Mouse (Mus musculus) thymus, postnatal 4 days (tissue): ENCODE results near the gene Arih1.
"Not testable (repeated sequence)": the region's sequence is repeated elsewhere in the genome, so short reads cannot be mapped to it uniquely, and the experiment has no call there.

ENCODE experiments used
- DNase-seq: peaks from one replicate; pipeline ENCODE4 v3.0.0; 2021

Arih1 gene

GRCm38 (mm10) chr9:59458416-59458815 is 28.0 kb downstream of the Arih1 start:
- DNase-seq: no peak

- no peak for DNase-seq
Measured at GRCm38 (mm10) chr9:59457671-59458070, 28.7 kb downstream of the Arih1 start.

GRCm38 (mm10) chr9:59455404-59456068 is 30.9 kb downstream of the Arih1 start:
- DNase-seq: no peak

DNA sequence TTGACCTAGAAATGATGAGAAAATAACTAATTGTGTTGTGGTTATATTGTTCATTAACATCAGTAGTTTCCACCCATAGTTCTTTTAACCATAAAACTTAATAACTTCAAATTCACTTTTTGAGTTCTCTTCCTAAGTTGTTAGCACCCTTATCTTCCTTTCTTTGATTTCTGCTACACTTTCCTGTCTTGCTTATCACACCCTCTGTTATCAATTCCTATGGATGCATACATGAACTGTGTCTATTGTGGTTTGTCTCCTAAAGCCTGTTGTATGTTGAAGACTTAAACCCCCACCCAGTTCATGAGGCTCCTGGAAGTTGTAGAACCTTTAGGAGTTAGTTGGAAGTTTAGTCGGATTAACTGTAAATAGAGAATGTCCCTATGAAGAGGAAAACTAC is 52.7 kb downstream of the Arih1 start:
- DNase-seq: no peak

DNA sequence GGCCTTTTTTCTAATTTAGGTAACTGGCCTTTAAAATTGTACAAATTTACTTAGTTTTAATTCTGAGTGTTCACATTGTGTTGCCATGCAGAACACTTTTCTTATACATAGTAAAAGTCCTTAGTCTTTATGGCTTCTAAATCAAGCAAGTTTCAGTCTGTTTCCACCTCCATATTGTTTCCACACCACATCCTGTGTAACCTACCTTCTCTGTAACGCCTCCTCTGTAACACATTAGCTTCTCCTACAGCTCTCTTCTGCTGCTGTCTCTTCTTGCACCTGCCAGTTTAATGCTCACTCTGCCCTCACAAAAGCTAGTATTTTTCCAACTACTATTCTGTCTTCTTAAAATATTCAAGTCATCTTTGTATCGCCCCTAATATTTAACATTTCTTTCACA is 54.8 kb downstream of the Arih1 start:
- DNase-seq: no peak

- DNase-seq: no peak
Measured at GRCm38 (mm10) chr9:59420487-59420886, 65.9 kb downstream of the Arih1 start.

DNA sequence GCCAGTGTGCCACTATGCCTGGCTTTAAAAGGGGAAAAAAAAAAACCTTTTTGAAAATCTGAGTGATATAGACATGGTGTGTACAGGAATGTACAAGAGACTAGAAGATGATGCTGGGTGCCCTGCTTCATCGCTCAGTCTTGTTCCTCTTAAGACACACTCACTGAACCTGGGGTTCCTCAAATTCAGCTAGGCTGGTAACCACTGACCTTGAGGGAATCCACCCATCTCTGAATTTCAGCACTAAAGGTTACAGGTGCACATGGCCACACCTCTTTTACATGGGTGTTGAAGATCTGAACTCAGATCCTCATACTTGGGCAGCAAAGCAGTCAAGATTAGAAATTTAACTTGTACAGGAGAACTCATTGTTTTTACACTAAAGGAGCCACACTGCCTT is 79.1 kb downstream of the Arih1 start:
- DNase-seq: no peak

DNA sequence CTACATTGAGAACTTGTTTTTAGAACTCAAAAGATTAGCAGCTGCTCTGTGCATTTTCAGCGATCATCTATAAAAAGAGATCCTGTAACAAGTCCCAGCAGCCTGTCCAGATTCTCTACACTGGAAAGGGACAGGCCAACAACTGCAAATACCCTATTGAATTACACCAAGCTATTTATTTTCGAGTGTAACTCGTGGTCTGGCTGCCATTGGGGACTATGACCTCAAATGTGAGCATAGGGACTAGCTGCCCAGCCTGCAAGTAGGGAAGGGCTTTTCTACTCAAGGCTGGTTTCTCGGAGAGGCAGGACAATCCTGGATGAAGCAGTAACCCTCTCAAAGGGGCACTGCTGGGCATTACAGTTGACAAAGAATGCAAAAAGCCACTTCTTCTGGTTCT is 97.3 kb downstream of the Arih1 start:
- no peak for DNase-seq

DNA sequence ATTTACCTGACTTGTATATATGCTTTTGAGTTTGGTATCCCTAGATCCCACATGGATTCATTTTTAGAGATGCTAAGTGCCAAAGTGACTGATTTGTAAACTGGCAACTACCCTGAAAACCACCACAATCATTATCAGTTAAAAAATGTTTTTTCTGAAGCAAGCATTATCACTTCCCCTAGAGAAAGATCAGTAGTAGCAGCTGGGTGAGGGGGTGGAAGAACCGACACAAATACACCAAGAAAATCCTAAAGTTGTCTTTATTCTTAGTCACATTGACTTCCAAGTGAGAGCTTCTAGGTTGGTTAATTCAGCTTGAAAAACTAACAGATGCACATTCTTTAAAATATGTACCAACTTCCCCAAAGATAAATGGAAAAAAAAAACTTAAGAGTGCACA is 98.1 kb downstream of the Arih1 start:
- DNase-seq: no peak

DNA sequence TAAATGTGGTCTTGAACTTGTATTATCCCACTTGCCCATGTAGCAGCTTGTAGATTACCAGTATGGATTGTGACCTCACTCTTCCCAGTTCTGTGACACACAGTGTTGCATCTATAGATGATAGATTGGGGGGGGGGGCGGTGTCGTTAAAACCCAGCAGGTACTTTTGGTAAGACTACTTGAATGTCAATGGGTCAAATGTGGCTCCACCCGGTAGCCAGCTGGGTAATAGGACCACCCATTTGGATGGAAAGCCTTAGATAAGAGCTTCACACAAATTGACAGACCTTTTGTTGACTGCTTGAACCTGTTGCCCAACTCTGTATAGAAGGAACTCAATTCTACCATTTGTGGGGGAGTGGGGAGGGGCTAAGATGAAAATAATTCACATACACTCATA is 99.0 kb downstream of the Arih1 start:
- no peak for DNase-seq

DNA sequence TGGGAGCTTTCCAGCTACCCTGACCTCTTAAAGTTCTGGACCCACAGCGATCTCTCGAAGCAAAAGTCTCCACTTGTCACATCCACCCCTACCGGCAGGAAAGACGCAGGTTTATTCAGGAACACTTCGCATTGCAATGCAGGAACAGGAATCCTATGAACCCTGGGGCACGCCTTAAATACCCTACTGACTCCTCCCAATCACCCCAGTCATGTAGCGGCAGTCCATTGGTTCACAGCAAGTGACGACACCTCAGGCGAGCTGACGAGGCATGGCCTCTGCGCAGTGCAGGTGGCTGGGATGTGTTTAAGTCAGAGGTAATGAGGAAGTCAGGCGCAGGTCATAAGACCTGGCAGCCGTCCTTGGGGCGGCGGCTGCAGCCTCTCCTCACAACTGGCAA is 110.8 kb downstream of the Arih1 start:
- no peak for DNase-seq

DNA sequence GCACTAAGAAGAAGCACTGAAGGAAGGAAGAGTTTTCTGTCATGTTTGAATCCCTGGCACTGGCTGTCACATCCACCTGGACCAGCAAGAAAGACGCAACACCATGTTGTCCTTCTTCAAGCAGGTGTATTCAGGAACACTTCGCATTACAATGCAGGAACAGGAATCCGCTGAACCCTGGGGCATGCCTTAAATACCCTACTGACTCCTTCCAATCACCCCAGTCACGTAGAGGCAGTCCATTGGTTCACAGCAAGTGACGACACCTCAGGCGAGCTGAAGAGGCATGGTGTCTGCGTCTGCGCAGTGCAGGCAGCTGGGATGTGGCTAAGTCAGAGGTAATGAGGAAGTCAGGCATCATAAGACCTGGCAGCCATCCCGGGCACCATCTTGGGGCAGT is 116.8 kb downstream of the Arih1 start:
- no peak for DNase-seq

DNA sequence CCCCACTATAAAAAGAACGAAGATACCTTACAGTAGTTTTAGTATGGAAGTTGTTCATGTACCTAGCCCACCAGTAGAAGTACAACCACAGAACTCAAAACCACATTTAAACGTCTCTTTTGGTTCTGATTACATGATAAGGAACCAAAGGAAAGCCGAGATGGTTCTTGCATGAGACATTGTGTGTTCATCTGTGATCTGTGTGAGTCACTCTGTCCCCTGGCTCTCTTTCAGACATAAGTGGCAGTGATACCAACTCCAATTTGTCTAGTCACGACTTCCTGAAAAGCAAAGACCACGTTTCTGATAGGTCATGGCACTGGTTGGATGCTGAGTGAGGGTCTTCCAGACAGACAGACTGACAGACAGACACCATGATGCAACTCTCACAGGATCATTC is 117.2 kb downstream of the Arih1 start:
- no peak for DNase-seq

GRCm38 (mm10) chr9:59360487-59360886 is 125.9 kb downstream of the Arih1 start:
- DNase-seq: not testable (repeated sequence)

DNA sequence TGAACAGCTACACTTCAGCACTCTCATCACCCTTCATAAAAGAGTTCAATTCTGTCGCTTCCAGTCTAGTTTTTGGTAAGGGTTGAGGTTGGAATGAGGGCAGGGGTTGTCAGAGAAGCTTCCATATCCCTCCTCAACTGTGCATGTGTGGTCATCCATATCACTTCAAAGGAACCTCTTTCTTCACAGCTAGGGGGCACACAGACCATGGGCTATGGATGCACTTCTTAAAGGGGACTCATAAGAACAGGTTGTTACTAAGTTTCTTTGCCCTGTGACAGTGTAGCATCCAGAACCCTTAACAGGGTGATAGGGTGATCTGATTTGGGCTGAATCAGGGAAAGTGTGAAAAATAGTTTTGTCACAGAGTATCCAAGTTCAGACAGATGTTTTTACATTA is 128.4 kb downstream of the Arih1 start:
- not testable (repeated sequence) for DNase-seq

DNA sequence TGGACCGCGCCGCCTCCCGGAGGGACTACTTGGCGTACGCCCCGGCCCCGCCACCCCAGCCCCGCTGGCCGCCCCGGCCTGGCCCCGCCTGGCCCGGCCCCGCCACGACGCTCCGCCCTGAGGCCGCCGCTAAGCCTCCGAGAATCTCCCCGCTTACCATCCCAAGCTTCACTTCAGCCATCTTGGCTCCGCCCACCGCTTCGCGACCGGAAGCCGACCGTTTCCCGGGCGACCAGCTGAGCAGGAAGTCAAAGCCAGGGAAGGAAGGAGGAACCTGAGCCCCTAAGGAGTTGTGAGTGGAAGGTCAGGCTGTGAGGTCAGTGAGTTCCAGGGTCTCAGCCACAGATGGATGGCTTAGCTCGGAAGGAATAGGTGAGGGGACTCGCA is 133.2 kb downstream of the Arih1 start, which contains the start of gene Bbs4:
Gene Bbs4, minus strand, starts transcription at position 256 of the 387 bp plus-strand sequence.
- peak; percentile 95 for DNase-seq

DNA sequence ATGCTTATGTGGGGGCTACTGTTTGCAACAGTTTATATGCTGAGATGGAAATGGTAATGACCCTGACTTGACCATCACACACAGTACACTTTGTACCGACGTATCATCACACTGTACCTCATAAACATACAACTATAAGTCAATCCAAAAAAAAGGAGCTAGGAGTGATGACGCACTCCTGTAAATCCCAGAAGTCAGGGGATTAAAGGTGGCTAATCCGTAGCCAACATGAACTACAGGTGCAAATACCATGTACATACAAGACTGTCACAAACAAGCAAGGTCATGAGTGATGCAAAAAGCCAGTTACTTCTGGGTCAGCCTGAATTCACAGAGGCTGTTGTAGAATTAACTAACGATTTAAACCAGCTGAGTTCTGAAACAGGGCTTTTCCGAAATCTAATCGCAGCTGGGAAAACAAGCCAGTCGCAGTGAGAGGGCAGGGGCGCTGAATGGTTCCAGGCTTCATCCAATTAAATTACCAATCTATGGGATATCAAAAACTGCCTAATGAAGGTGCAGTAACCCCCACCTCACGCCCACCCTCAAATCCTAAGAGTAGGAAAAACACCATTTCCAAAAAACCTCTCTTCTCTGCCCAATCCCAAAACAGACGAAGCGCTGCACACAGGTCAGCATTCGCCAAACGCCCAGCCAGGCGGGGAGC is 133.7 kb downstream of the Arih1 start:
- no peak for DNase-seq

- no peak for DNase-seq
Measured at GRCm38 (mm10) chr9:59346176-59346575, 140.2 kb downstream of the Arih1 start.

DNA sequence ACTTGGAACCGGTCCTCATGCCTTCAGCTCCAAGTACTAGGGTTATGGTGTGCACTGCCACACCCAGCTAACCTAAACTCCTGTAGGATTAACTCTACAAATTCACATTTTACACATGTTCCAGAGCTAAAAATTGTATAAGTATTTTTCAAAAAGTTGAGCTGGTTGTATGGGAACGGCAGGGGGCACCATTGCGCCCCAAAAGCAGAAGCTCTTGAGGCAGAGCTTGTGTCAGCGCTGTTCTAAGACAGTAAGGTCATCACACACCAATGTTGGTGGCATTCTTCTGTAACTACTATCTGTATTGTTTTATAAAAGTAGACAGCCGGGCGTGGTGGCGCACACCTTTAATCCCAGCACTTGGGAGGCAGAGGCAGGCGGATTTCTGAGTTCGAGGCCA is 146.4 kb downstream of the Arih1 start:
- DNase-seq: peak; percentile 61

DNA sequence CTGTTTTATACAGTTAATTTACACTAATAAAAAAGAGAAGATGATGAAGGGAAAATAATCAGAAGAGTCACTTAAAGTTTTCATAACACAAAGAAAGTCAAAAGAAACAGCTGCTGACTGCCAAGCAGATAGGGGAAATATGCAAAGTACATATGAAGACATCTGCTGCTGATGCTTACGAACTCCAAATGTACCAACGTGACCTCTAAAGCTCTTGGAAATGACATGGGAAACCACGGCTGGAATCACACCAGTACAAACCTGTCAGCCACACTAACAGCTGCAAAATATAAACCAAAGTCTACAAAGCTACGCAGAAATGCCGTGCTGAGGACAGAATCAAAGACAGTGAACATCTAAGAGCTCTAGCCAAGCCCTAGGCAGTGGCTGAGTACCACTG is 147.3 kb downstream of the Arih1 start:
- DNase-seq: no peak

GRCm38 (mm10) chr9:59338411-59338810 is 148.0 kb downstream of the Arih1 start:
- DNase-seq: no peak
